Mouse (Mus musculus) WW6 (cell line): ENCODE measurements around the gene Sox21.

ENCODE experiments used
- DNase-seq: peaks from one replicate; pipeline ENCODE4 v3.0.0-alpha.2; 2013; ENCODE audit warnings: low read depth, low spot score

Sox21 gene

GRCm38 (mm10) chr14:118225061-118225743 is 11.6 kb downstream of the Sox21 start:
- DNase-seq, result no peak

GRCm38 (mm10) chr14:118220885-118221284 is 15.9 kb downstream of the Sox21 start:
- DNase-seq, result no peak

DNA sequence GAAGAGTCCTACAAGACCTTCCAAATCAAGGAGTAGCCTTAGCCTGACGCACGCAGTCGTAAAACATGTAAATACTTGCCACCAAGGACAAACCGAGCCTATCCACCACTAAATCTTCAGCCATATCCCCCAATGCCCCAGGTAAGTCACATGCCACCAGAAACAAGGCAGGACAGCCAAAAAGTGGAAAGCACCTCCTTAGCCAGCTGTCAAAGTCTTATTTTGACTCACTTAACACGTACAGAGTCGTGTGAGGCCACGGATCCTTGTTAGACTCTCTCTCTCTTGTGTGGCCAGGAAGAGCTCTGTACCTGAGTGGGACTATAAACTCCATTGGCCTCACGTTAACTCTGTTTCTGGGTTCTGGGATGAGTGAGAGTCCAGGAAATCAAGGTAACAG is 20.0 kb downstream of the Sox21 start:
- no peak for DNase-seq

GRCm38 (mm10) chr14:118212188-118212804 is 24.5 kb downstream of the Sox21 start:
- DNase-seq, result no peak

DNA sequence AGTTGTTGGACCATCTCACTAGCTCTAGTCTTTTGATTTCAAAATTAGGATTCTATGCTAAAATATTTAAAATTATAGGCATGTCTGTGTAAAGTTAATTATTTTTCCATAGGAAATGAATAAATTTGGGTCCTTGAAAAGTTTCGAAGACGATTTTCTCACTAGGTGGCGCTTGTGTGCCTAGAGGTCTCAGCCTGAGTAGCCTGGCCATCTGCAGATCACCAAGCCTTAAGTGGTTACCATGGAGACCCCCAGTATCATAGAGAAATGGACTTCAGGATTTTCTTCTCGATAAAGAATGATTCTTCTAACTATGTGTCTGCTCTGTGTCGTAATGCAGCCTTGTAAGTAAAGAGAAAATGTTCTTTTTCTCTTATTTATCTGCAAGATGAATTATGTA is 27.2 kb downstream of the Sox21 start:
- no peak for DNase-seq

GRCm38 (mm10) chr14:118207347-118207746 is 29.5 kb downstream of the Sox21 start:
- no peak for DNase-seq

- DNase-seq, result no peak
These were observed 33.8 kb downstream of the Sox21 start for GRCm38 (mm10) chr14:118203031-118203430.

GRCm38 (mm10) chr14:118202006-118202405 is 34.8 kb downstream of the Sox21 start:
- DNase-seq, result no peak

GRCm38 (mm10) chr14:118200731-118201130 is 36.1 kb downstream of the Sox21 start:
- no peak for DNase-seq

DNA sequence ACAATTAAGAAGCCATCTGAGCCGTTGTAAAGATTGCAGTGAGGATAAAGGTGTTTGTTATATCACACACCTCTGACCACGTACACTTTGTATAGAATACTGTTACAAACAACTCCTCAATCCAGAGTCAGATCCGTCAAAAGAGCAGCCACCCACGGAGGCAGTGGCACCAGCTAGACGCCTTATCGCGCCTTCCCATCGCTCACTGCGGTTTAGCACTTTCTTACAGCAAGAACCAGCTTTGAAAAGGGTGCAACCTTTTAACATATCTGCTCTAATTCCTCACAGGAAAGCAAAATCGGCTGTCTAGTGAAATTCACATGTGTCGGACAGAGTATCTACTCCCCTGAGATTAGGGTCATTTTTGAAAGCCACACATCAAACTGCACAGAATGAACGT is 39.8 kb downstream of the Sox21 start:
- DNase-seq, result no peak

GRCm38 (mm10) chr14:118194219-118194914 is 42.5 kb downstream of the Sox21 start:
- no peak for DNase-seq

GRCm38 (mm10) chr14:118193663-118194062 is 43.2 kb downstream of the Sox21 start:
- no peak for DNase-seq

DNA sequence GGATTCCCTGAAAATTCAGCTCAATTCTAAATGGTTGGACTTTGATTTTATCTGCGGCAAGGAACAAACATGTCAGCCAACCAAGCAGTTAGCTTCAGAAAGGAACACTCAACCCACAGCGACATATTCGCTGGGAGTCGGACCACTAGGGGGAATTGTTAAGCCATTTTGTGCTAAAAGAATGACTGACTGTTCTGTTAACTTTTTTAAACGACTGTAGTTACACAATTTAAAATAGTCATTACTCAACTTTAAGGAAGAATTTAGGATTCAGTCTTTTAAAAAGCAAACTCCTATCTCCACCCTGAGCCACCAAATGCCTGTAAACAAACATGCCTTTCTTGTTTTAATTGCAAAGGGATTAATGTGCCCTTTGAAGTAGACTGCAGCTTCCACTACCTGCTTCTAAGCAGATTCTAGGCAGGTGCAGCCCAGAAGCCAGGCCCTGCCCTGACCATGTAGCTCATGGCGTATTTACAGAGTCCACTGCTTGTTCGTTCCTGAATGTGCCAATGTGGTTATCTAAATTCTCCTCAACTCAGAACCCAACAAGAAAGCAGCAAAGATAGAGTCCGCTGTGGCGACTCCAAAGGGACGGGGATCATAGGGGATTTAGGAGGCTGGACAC is 43.7 kb downstream of the Sox21 start:
- DNase-seq, result no peak

- no peak for DNase-seq
These were observed 45.4 kb downstream of the Sox21 start for GRCm38 (mm10) chr14:118191442-118191841.
